13 mouse cellular contexts compared by ENCODE assay signal in genomic region chr13:90841213-90841553, GRCm38 (mm10).
DNase-seq lines count a peak whose midpoint lies in the region; ATAC-seq and TF ChIP-seq lines count a peak whose summit lies in the region.
"Had no signal": no experiment of that assay in that cellular context is flagged by ENCODE, and none has a peak within 500 bp of the region (broad histone marks: within the 10 kb centered on the region; RNA-seq: fewer than 3 reads in every experiment).

No protein-coding gene starts in this region.

- no peaks in the 10 kb centered on the region for H3K9me3 ChIP-seq in heart, embryonic 12.5 days (replicated peaks)
- H3K9me3 ChIP-seq in midbrain, embryonic 11.5 days (ENCODE audit: control insufficient read depth, low read length) = no peaks in the 10 kb centered on the region
- no peaks in the 10 kb centered on the region for H3K9me3 ChIP-seq in midbrain, postnatal 0 days (ENCODE audit: low read length)
- no peaks in the 10 kb centered on the region for H3K9me3 ChIP-seq in forebrain, embryonic 14.5 days (replicated peaks; ENCODE audit: control insufficient read depth, low read length)
- H3K9me3 ChIP-seq: embryonic facial prominence, embryonic 15.5 days; heart, embryonic 15.5 days had no signal

- 48% methylated on average over 5 of the region's 5 CpGs for WGBS in heart, embryonic 12.5 days
- WGBS in midbrain, embryonic 11.5 days = 50% methylated on average over 5 of the region's 5 CpGs
- 51% methylated on average over 5 of the region's 5 CpGs for WGBS in midbrain, postnatal 0 days
- 46% methylated on average over 5 of the region's 5 CpGs for WGBS in forebrain, embryonic 14.5 days
- WGBS in heart, adult 2 months = 48% methylated on average over 5 of the region's 5 CpGs

- H3K27me3 ChIP-seq in heart, embryonic 12.5 days (replicated peaks) = no peaks in the 10 kb centered on the region
- no peaks in the 10 kb centered on the region for H3K27me3 ChIP-seq in midbrain, embryonic 11.5 days (ENCODE audit: control insufficient read depth, insufficient read depth, low read length)
- no peaks in the 10 kb centered on the region for H3K27me3 ChIP-seq in midbrain, postnatal 0 days (ENCODE audit: insufficient read depth, low read length)
- H3K27me3 ChIP-seq in forebrain, embryonic 14.5 days (replicated peaks; ENCODE audit: control insufficient read depth, insufficient read depth, low read length) = no peaks in the 10 kb centered on the region
- H3K27me3 ChIP-seq in heart, adult 2 months (ENCODE audit: control insufficient read depth, insufficient read depth, low read length) = peaks cover 1% of the 10 kb centered on the region; the same call in 1 of the 2 replicates
- H3K27me3 ChIP-seq: embryonic facial prominence, embryonic 15.5 days had no signal

- no peak for TF ChIP-seq CTCF in midbrain, postnatal 0 days (IDR thresholded peaks at IDR 0.05)
- TF ChIP-seq CTCF in heart, adult 2 months (IDR thresholded peaks at IDR 0.05) = no peak

- no peaks in the 10 kb centered on the region for H3K36me3 ChIP-seq in heart, embryonic 12.5 days
- no peaks in the 10 kb centered on the region for H3K36me3 ChIP-seq in midbrain, embryonic 11.5 days (ENCODE audit: control insufficient read depth, insufficient read depth, low read length)
- H3K36me3 ChIP-seq in midbrain, postnatal 0 days (ENCODE audit: insufficient read depth, low read length) = no peaks in the 10 kb centered on the region
- no peaks in the 10 kb centered on the region for H3K36me3 ChIP-seq in forebrain, embryonic 14.5 days (ENCODE audit: control insufficient read depth, insufficient read depth, low read length)
- H3K36me3 ChIP-seq in heart, adult 2 months (ENCODE audit: control insufficient read depth, insufficient read depth, low read length) = no peaks in the 10 kb centered on the region
- H3K36me3 ChIP-seq: embryonic facial prominence, embryonic 15.5 days; heart, embryonic 15.5 days had no signal

- H3K9ac ChIP-seq in heart, embryonic 12.5 days = no peak overlapping the region
- no peak overlapping the region for H3K9ac ChIP-seq in midbrain, embryonic 11.5 days (ENCODE audit: low read length)
- H3K9ac ChIP-seq in midbrain, postnatal 0 days (replicated peaks; ENCODE audit: low read length, poor library complexity, severe bottlenecking) = no peak overlapping the region
- no peak overlapping the region for H3K9ac ChIP-seq in forebrain, embryonic 14.5 days (ENCODE audit: low read length)
- H3K9ac ChIP-seq in heart, adult 2 months (ENCODE audit: low read depth, low read length) = no peak overlapping the region
- H3K9ac ChIP-seq: embryonic facial prominence, embryonic 15.5 days; heart, embryonic 15.5 days had no signal

- TF ChIP-seq POLR2A in heart, adult 2 months (IDR thresholded peaks at IDR 0.05; ENCODE audit: insufficient read depth, low read depth, low read length) = no peak

- ATAC-seq in heart, embryonic 12.5 days (ENCODE audit: insufficient number of reproducible peaks, low FRiP score) = 0 out of 2 replicates have a peak, but pooled peaks have one; percentile 11
- peak; percentile 25 for ATAC-seq in midbrain, embryonic 11.5 days (ENCODE audit: low FRiP score)
- ATAC-seq in midbrain, postnatal 0 days (ENCODE audit: low FRiP score) = no peak
- ATAC-seq in forebrain, embryonic 14.5 days = peak; percentile 54
- peak; percentile 5; the same call in 1 of the 2 replicates for ATAC-seq in megakaryocyte progenitor cell, adult 5-6 weeks (replicated peaks; ENCODE audit: poor library complexity)

- DNase-seq in heart, postnatal 10 days = no peak
- no peak for DNase-seq in midbrain, embryonic 11.5 days (ENCODE audit: low spot score, missing footprints)
- DNase-seq in midbrain, postnatal 0 days (ENCODE audit: low spot score) = no peak
- no peak for DNase-seq in forebrain, embryonic 14.5 days (ENCODE audit: low spot score)
- DNase-seq in layer of hippocampus, postnatal 36 days = no peak
- DNase-seq in heart, adult 2 months = no peak
- DNase-seq: cerebellum, adult 11 months; gastrocnemius, postnatal 36 days; lung, adult 2 months had no signal

- no peaks in the 10 kb centered on the region for H3K79me2 ChIP-seq in heart, adult 2 months (replicated peaks; ENCODE audit: control insufficient read depth, insufficient read depth, low read length)

- no peak overlapping the region for H3K4me2 ChIP-seq in heart, embryonic 12.5 days
- H3K4me2 ChIP-seq in midbrain, embryonic 11.5 days = no peak overlapping the region
- no peak overlapping the region for H3K4me2 ChIP-seq in midbrain, postnatal 0 days (ENCODE audit: low read depth, low read length, poor library complexity, severe bottlenecking)
- no peak overlapping the region for H3K4me2 ChIP-seq in forebrain, embryonic 14.5 days (ENCODE audit: low read length)

- H3K4me1 ChIP-seq in heart, embryonic 12.5 days (replicated peaks) = peaks cover 19% of the 10 kb centered on the region
- no peaks in the 10 kb centered on the region for H3K4me1 ChIP-seq in midbrain, embryonic 11.5 days (ENCODE audit: control insufficient read depth, insufficient read depth, low read length)
- no peaks in the 10 kb centered on the region for H3K4me1 ChIP-seq in midbrain, postnatal 0 days (ENCODE audit: insufficient read depth, low read length)
- H3K4me1 ChIP-seq in forebrain, embryonic 14.5 days (ENCODE audit: control insufficient read depth, insufficient read depth, low read length) = no peaks in the 10 kb centered on the region
- H3K4me1 ChIP-seq in heart, adult 2 months (ENCODE audit: control insufficient read depth, insufficient read depth, low read length) = no peaks in the 10 kb centered on the region

- intact Hi-C loops in heart, postnatal 10 days (cut with DNase I) = loop anchor here (1.0 to 5.0 kb wide), 3 partner anchors 1062 to 1289 kb away; no protein-coding TSS in a partner anchor
- intact Hi-C loops in heart, adult 2 months (cut with DNase I) = loop anchor here (1.0 to 5.0 kb wide), 4 partner anchors 324 to 1294 kb away; no protein-coding TSS in a partner anchor

- no peak for TF ChIP-seq EP300 in heart, adult 2 months (IDR thresholded peaks at IDR 0.05; ENCODE audit: insufficient read depth, low read depth, low read length)

- H3K27ac ChIP-seq in heart, embryonic 12.5 days (ENCODE audit: poor library complexity, severe bottlenecking) = no peak overlapping the region
- H3K27ac ChIP-seq in midbrain, embryonic 11.5 days (ENCODE audit: low read depth, low read length) = no peak overlapping the region
- H3K27ac ChIP-seq in midbrain, postnatal 0 days (ENCODE audit: low read depth, low read length) = no peak overlapping the region
- no peak overlapping the region for H3K27ac ChIP-seq in forebrain, embryonic 14.5 days (ENCODE audit: low read depth, low read length)
- H3K27ac ChIP-seq in heart, adult 2 months = no peak overlapping the region

- no peak overlapping the region for H3K4me3 ChIP-seq in heart, embryonic 12.5 days
- no peak overlapping the region for H3K4me3 ChIP-seq in midbrain, embryonic 11.5 days (ENCODE audit: low read depth, low read length)
- H3K4me3 ChIP-seq in midbrain, postnatal 0 days (ENCODE audit: low read depth, low read length) = no peak overlapping the region
- H3K4me3 ChIP-seq in forebrain, embryonic 14.5 days (ENCODE audit: low read depth, low read length) = no peak overlapping the region
- no peak overlapping the region for H3K4me3 ChIP-seq in heart, adult 2 months
- H3K4me3 ChIP-seq: embryonic facial prominence, embryonic 15.5 days; heart, embryonic 15.5 days had no signal
